Mouse (Mus musculus) ES-E14 (cell line): ENCODE data around the gene Bnc2.

ENCODE experiments used
- CHD2 ChIP-seq: IDR thresholded peaks from 2 replicates; pipeline ENCODE4 v1.6.1; 2014; ENCODE audit warnings: mild to moderate bottlenecking, low read depth, low read length, inconsistent platforms
- ZNF384 ChIP-seq: IDR thresholded peaks from 2 replicates; pipeline ENCODE4 v1.6.1; 2012; ENCODE audit warnings: low read depth, low read length, inconsistent platforms

- TF ChIP-seq ZNF384 (no peak), CHD2 (no peak)
These were observed 442.7 kb downstream of the Bnc2 start for GRCm38 (mm10) chr4:84232346-84232745.
